Mouse (Mus musculus) ovary, postnatal 14 days (tissue): ENCODE data around the gene Lactbl1.

ENCODE experiments used
- DNase-seq: peaks from one replicate; pipeline ENCODE4 v3.0.0; 2022; ENCODE audit warnings: low spot score

Gene Lactbl1

GRCm38 (mm10) chr4:136636983-136637562 is 14.7 kb downstream of the Lactbl1 start:
- DNase-seq, result no peak

GRCm38 (mm10) chr4:136637563-136638229 is 15.3 kb downstream of the Lactbl1 start:
- DNase-seq, result peak; percentile 25

DNA sequence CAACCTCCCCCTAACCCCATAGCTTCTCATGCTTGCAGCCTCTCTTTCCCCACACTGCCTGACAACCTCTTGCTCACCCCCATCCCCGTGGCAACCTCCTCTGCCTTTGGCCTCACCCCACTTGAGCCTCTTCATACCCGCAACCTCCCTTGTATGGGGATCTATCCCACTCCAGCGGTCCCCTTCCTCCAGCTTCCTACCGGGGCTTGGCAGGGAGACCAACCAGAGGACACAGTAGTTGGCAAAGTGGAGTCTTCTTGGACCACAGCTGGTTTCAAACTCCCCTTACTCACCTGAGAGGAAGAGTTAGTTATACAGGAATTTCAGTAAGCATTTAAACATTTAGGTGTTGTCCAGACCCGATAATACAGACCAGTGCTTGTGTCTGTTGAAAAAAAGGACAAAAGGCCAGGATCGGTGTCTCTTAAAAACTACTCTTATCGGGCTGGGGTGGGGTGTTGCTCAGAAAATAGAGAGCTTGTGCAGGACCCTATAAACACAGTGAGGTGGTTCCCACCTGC is 15.9 kb downstream of the Lactbl1 start:
- DNase-seq, result no peak

- no peak for DNase-seq
Observed at GRCm38 (mm10) chr4:136638890-136639289, 16.5 kb downstream of the Lactbl1 start.

DNA sequence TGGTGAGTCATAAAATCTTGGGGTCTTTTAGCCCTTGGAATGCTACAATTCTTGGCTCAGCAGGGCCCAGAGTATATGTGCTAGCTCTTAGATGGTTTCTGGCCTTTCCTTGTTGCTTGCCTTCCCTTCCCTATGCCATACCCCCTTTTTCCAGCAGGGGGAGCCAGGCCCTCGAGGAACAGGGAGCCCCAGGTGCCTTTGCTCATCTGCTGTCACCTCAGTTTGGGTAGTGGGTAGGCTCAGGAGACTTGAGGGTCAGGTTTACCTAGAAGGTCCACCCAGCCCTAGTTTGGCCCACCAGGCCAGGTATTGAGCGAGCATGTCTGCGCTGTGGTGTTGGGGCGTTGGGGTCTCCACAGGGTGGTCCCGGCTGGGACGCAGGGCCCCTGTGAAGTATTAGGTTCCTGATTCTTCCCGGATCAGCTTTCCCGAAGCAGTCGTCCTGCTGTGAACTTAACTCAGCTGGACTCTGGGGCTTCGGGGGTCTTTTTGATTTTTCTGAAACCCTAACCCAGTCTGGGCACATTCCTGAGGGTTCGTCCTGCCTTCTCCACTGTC is 26.6 kb downstream of the Lactbl1 start:
- DNase-seq, result peak; percentile 87

DNA sequence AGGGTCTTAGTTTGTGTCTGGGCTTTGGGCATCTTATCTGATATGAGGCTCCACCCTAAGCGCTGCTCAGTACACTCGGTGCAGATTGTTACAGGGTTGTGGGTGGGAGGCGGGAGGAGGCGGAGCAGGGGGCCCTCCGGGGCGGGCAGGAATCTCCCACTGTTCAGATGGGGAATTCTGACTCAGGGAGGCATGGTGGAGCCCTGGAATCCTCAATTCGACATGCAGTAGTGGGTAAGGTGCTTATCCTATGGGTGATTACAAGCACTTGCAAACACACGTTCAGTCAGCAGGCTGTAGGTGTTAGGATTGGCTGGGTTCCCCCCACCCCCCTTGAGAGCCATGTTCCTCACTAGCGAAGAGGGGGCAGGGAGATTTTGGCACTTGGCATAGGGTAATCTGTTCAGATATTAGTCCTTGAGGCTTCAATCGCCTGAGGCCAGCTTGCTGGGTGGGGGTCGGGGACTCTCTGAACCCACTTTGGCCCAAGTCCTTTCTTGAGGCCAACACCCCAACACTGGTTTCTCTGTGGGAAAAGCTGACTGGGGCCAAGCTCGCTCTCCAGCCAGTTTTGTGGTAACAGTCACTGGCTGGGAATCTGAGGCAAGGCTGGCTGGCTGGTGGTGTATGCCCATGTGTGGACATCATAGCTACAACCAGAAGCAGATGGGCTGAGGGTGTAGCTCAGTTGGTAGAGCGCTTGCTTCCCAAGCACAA is 27.2 kb downstream of the Lactbl1 start:
- no peak for DNase-seq

- no peak for DNase-seq
Observed at GRCm38 (mm10) chr4:136650261-136650660, 27.8 kb downstream of the Lactbl1 start.

GRCm38 (mm10) chr4:136651357-136651811 is 29.0 kb downstream of the Lactbl1 start:
- peak; percentile 27 for DNase-seq

- DNase-seq, result no peak
Observed at GRCm38 (mm10) chr4:136651882-136652527, 29.6 kb downstream of the Lactbl1 start.

GRCm38 (mm10) chr4:136652528-136652910 is 30.1 kb downstream of the Lactbl1 start:
- no peak for DNase-seq

DNA sequence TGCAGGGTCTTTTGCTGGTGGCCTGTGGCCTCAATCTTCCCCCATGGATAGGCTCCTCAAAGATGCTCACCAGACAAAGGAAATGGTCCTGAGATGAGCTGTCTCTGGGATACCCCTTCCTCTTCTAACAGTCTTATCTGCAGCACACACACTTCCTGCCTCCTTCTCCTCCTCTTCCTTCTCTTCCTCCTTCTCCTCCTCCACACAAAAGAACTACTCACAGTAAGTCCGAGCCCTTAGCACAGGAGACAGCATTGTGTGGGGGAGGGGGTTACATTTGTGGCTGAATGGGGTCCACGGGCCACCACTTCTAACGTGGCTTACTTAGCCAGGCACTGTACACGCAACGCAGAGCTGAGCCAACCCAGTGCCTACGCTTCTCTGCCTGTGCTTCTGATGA is 30.6 kb downstream of the Lactbl1 start:
- DNase-seq, result no peak

DNA sequence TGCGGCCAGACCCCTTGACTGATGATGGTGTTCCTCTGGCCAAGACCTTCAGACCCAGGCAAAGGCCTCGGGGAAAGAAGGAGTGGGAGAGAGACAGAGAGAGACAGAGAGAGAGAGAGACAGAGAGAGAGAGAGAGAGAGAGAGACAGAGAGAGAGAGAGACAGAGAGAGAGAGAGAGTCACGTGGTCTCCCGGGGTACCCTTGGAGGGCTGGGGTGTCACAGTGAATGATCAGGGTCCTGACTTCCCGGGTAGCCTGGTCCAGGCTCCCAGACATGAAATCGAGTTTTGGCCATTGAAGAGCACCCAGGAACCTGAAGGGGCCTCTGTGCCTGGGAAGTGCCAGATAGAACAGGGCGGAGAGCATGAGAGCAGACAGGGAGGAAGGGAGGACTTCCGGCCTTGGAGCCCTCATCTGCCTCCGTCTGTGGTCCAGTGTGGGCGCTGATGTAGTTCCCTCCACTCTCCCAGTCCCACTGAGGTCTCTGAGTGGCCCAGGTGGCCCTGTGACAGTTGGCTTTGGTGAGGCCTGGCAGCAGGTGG is 31.3 kb downstream of the Lactbl1 start:
- no peak for DNase-seq

DNA sequence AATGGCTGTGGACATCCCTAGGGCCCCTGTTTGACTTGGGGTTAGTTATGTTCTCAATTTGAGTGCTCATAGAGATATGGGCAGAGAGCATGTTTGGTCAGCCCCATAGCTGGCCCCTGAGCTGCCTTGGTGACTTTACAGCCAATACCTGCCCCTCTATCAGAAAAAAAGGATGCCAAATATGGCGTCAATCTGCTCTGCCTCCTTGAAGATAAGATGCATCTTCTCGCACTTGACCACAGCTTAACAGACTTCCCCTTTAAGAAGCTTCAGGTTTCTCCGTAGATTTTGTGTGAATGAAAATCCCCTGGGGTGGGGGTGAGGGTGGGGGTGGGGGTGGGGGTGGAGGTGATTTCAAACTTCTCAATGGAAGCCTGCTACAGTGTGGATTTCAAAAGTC is 35.5 kb downstream of the Lactbl1 start:
- DNase-seq, result no peak

GRCm38 (mm10) chr4:136665068-136665467 is 42.6 kb downstream of the Lactbl1 start:
- no peak for DNase-seq

GRCm38 (mm10) chr4:136666002-136666401 is 43.6 kb downstream of the Lactbl1 start:
- no peak for DNase-seq

GRCm38 (mm10) chr4:136667757-136668156 is 45.3 kb downstream of the Lactbl1 start:
- no peak for DNase-seq

DNA sequence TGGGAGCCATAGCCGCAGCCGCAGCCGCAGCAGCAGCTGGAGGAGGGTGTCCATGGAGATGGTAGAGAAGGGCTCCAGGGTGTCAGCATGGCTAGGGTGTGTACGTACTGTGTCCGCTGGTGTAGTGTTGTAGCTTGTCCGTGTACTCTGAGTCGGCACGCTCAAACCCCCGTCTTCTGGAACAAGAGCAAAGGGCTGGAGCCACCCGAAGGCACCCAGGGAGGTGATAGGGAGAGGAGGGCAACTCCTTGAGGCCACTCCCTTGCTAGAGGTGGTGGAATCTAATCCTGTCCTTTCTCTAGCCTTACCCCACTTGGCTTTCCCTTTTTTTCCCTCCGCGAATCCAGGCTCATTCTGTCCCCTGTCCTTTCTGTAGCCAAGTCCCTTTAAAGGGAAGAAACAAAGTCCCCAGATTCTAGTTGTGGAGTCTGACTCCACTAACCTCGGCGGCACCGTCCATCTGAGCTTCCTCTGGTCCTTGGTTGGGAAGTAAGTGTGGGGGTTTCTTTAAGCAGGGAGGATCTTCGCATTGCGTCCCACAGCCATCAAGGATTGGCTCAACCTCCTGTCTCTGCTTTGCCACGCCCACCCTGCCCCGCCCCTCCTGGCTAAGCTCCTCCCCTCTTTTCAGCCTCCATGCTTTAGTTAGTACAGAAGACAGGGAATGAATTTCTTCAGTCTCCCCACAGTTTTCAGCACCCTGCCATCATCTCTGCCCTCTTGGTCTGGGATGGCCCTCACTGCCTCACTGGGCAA is 50.1 kb downstream of the Lactbl1 start:
- no peak for DNase-seq

- DNase-seq, result no peak
Observed at GRCm38 (mm10) chr4:136675439-136675838, 53.0 kb downstream of the Lactbl1 start.

GRCm38 (mm10) chr4:136678480-136678879 is 56.1 kb downstream of the Lactbl1 start:
- peak; percentile 80 for DNase-seq

- no peak for DNase-seq
Observed at GRCm38 (mm10) chr4:136679221-136679620, 56.8 kb downstream of the Lactbl1 start.

- no peak for DNase-seq
Observed at GRCm38 (mm10) chr4:136680641-136681040, 58.2 kb downstream of the Lactbl1 start.
